Mouse (Mus musculus) megakaryocyte, adult 5-6 weeks (primary cell): ENCODE measurements at regions not wholly inside any gene's neighbourhood (a gene's known extent, or its start where the extent isn't known, plus 50 kb on each side); places are given as distances from the start of the nearest gene placed in this dataset.

Experiments used
- ATAC-seq: 2 replicates; pipeline ENCODE4 v1.8.0; 2016; ENCODE audit warnings: mild to moderate bottlenecking, inconsistent platforms; ENCODE audit not compliant: poor library complexity, severe bottlenecking

DNA sequence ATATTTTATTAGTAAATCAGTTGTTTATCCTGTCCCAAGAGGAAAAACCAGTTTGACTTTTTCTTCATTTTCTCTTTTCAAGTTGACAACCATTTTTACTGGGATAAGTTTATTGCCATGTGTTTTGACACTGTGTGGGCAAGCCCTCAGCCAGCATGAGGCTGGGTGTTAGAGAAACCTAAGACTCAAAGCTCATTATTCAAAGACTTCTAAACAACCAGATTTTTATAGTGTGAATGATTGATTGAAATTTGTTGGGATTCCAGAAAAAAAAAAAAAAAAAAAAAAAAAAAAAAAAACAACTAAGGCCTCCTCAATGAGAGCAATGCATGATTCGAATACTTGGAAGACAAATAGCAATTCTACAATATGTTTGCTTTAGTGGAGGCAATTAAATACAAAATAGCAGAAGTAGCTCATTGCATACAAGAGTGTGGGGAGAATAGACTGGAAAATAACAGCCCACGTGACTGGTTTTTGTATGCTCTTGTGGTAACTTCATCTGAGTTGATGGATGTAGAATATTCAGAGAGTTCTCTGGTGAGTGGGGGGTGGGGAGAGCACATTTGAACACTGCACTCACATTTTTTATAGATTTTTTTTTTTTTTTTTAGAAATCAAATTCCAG, 70.9 kb upstream of the Btg1 start:
- peak; percentile 26; the same call in 1 of the 2 replicates for ATAC-seq

DNA sequence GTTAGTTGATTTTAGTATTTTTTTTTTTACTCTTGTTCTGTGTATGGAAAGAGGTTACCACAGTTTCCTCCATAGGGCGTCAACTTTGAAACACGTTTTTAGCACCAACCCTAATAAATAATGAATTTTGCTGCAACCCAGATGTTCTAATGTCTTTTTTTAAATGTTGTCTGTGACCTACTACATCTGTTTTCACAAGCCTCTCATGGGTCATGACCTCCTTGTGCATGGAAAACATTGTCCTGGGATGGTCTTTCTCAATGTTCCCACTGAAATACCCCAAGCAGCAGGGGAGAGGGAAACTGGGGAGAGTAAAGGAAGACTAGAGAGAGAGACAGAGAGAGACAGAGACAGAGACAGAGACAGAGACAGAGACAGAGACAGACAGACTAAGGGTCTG, 67.2 kb upstream of the Btg1 start:
- no peak for ATAC-seq

GRCm38 (mm10) chr10:96550266-96550665, 66.5 kb upstream of the Btg1 start:
- ATAC-seq = no peak

GRCm38 (mm10) chr10:96557336-96557735, 59.5 kb upstream of the Btg1 start:
- no peak for ATAC-seq

- ATAC-seq = peak; percentile 67
Observed at GRCm38 (mm10) chr10:96565343-96565742, 51.5 kb upstream of the Btg1 start.
